Mouse (Mus musculus) large intestine, adult 2 months (tissue): ENCODE data around the gene Psma1. TPM values are rescaled to one million over a fixed set of nuclear protein-coding genes. Genes with fewer than 3 reads are reported as not detected.

Experiments
- DNase-seq: peaks from one replicate; pipeline ENCODE4 v3.0.0-alpha.2; 2012; ENCODE audit warnings: low read depth, low spot score
- WGBS: fragments of 180-500 bp; shearing (Covaris S2); methylation state at CpG from one replicate; pipeline ENCODE4 v1.1.7; 2018; 5-methylcytosine and 5-hydroxymethylcytosine counted together
- polyA plus RNA-seq: library from polyadenylated mRNA; depleted of rRNA; stranded (reverse); fragments of >200 nt; gene quantifications from 2 replicates; pipeline ENCODE4 v1.2.3, GENCODE M21; 2012; rRNA removed

Psma1 gene
- 114 and 135 TPM in 2 replicates for polyA plus RNA-seq

GRCm38 (mm10) chr7:114276005-114276752 is at the start of gene Psma1:
Gene Psma1, minus strand, starts transcription at chr7:114276118.
- DNase-seq = peak; percentile 95
- 1% methylated on average over 39 of the region's 39 CpGs for WGBS

DNA sequence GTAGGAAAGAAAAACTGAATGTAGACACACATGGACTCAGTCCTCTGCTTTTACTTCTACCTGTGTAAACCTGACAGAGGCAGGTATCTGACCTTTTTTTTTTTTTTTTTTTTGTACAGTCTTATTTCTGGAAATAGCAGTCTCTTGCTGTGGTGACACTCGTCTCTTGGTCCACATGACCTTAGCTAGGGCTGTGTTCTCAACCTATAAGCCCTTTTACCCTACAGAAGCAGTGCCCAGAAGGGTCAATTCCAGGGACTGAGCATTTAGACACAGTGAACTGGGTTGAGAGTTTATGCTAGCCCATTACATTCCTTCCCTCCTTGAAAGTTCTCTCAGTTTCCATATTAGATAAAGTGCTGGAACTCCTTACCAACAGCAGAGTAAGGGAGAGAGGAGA is 47.6 kb upstream of the Psma1 start:
- 33% methylated on average over 1 of the region's 1 CpGs for WGBS
- DNase-seq = no peak

DNA sequence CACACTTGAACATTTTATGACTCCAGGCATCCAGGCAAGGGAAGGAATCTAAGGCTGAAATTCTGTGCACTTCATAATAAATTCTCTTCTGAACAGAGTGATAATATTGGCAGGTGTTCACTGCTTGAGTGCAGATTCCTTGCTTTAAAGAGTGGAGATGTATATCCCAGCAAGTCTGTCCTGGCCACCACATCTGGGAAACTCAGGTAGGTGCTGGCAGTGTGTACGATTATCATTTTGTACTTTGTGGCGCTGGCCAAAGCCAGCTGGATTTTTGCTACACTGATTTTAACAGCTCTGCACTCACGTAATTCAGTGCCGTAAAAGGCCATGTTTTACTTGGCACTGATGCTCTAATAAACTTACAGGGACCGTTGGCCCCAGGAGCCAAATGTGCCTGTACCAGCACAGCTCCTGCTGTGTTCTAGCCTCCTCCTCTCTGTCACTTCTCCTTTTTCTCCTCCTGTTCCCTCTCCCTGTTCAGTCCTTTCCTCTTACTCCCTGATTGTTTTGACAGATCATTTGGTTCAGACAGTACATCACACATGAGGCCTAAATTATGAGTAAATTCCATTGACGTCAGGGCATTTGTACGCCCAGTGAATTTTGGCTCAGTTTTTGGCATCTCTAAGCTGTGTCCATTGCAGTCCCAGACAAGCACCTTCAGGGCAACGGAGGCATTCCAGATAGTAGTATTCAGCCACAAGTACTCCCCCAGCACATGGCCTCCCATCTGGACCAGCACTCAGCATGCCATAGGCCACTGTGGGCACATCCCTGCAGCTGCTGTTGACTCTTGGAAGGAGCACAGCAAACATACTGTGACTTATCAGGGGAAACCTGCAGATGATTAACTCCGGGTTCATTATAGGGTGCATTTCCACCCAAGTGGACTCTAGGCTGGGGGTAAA is 46.9 kb upstream of the Psma1 start:
- 16% methylated on average over 9 of the region's 9 CpGs for WGBS
- DNase-seq = peak; percentile 55

DNA sequence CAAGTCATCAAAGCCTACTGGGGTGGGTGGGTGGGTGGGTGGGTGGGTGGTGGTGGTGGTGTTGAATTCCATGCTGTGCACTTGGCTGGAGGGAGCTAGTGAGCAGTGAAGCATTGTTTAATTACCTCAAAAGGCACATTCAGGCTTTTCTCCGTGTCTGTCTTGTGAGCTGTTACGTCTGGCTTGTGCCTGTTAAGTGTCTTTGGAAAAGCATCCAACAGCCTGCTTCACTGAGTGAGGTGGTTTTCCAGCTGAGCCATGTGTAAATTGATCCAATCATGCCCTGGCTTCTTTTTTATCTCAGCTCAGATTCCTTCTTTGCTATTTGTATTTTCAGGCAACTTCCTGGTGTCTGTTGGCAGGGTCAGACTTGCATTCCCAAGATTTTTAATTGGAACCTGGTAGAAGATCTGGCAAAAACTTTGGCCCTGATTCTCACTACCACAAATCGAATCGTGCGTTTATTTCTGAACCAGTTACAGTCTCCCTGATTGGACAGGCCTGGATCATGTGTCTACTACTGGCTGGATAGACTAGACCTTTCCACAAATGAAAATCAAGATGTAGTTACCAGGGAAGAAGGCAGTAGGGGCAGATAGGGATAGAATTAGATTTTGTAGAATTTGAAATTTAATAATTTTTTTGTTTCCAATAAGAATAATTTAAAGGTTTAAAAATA is 45.9 kb upstream of the Psma1 start:
- WGBS = 18% methylated on average over 5 of the region's 5 CpGs
- no peak for DNase-seq

DNA sequence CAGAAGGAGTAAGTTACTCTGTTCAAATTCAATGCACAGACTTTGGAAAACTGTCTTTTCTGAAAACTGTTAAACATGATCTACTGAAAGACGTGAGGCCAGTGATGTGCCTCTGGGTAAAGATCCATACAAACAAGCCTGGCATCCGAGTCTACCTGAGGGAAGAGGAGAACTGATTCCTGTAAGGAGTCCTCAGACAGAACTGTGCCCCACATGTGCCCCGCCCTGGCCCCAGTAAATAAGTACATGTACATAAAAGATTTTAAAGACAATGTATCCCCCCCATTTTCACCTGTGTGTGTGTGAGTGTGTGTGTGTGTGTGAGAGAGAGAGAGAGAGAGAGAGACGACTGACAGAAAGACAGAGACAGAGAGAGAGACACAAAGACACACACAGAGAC is 42.0 kb upstream of the Psma1 start:
- 54% methylated on average over 4 of the region's 4 CpGs for WGBS
- no peak for DNase-seq

DNA sequence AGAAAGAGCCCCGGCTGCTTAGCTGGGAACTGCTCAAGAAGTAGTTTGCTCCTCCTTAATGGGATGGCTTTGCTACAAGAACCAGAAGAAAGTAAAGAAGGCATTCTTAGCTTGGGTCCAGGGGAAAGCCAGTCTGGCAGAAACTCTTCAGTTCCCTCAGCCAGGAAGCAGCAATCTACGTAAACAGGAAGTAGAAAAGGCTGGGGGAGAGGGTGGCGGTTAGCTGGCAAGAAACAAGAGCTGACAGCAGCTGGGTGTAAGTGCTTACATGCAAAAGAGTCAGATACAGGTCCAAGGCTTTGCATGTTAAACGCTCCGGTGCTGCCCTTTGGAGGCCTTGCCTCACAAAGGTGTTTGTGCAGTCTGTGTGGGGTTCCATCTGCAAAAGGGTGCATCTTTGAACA is 41.5 kb upstream of the Psma1 start:
- 25% methylated on average over 5 of the region's 5 CpGs for WGBS
- no peak for DNase-seq

- DNase-seq = no peak
- WGBS = 81% methylated on average over 5 of the region's 5 CpGs
These were observed 40.5 kb upstream of the Psma1 start for GRCm38 (mm10) chr7:114316361-114316871.

- no peak for DNase-seq
- 23% methylated on average over 5 of the region's 5 CpGs for WGBS
These were observed 35.3 kb upstream of the Psma1 start for GRCm38 (mm10) chr7:114311209-114311608.

GRCm38 (mm10) chr7:114309020-114309419 is 33.1 kb upstream of the Psma1 start:
- DNase-seq = no peak
- WGBS = 35% methylated on average over 4 of the region's 4 CpGs

- no peak for DNase-seq
- WGBS = 48% methylated on average over 4 of the region's 4 CpGs
These were observed 25.4 kb upstream of the Psma1 start for GRCm38 (mm10) chr7:114301293-114301782.

GRCm38 (mm10) chr7:114300782-114301181 is 24.9 kb upstream of the Psma1 start:
- DNase-seq = no peak
- WGBS = 89% methylated on average over 2 of the region's 2 CpGs

- no peak for DNase-seq
- 58% methylated on average over 4 of the region's 4 CpGs for WGBS
These were observed 23.3 kb upstream of the Psma1 start for GRCm38 (mm10) chr7:114299247-114299646.

DNA sequence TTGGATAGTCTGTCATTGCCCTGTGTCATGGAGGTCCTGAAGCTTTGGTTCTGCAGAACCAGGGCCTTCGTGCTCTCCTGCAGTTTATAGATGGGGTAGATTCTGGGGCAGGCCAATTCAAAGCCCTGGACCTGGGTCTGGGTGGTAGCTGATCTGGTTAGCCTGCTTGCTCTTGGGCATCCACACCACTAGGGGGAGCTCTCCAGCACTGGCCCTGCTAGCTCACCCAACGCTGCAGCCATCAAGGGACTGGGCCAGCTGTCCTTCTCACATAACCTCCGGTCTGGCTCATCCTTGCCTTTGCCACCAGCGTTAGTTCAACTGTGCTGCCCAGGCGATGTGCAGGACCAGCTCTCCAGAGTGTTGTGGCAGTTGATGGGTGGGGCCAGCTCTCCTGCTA is 18.8 kb upstream of the Psma1 start:
- DNase-seq = no peak
- 87% methylated on average over 5 of the region's 5 CpGs for WGBS

DNA sequence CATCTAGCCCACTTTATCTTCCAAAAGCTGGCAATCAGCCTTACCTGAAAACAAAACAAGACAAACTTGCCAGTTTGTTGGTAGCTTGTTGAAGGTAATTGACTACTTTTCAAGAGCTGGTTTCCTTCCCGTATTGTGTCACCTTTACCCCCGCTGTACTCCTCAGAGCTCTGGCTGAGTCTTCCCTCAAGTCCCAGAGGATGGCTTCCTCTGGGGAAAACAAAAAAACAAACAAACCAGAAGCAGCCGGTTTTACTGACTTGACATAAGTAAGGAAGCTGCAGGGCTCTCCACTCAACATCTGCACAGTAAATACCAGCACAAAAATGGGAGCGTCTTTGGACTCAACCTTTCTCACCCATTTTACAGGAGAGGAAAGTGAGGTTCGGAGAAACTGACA is 18.0 kb upstream of the Psma1 start:
- 70% methylated on average over 5 of the region's 5 CpGs for WGBS
- DNase-seq = no peak

- DNase-seq = no peak
- 12% methylated on average over 12 of the region's 12 CpGs for WGBS
These were observed 16.6 kb upstream of the Psma1 start for GRCm38 (mm10) chr7:114292501-114292971.

DNA sequence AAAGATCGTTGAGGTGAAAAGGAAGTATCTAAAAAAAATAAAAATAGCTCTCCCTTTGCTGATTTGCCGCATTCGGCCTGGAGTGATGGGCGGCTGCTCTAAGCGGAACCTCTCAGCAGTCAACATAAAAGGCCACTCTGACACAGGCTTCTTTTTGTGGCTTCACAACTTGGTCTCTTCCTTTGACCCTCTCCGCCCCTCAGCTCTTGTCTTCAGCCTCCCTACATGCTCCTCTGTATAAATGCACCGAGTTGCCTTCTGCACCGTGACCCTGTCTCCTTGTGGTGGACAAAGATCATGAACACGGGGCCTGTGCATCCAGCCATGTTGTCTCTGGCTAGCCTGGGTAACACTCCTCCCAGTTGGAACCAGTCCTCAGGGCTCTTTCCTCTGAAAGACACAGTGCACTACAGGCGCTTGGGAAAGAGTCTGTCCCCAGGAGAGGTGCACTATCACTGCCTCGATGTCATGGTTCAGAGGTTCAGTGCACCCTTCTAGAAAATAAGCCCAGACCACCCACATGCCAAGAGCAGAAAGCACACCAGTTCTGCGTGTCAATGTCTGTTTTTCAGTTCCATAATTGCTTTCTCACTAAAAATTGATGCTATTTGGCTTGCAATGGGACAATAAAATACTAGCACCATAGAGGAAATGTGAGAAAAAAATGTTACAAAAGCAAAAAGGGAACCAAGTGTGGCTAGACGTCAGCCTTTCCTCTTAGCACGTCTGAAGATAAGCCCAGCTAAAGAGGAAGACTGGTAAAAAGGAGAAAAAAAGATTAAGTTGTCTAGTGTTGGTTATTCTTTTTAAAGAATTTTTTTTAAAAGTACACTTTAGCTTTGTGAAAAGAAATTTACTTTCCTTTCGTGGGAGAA is 15.8 kb upstream of the Psma1 start:
- DNase-seq = no peak
- 64% methylated on average over 15 of the region's 15 CpGs for WGBS

DNA sequence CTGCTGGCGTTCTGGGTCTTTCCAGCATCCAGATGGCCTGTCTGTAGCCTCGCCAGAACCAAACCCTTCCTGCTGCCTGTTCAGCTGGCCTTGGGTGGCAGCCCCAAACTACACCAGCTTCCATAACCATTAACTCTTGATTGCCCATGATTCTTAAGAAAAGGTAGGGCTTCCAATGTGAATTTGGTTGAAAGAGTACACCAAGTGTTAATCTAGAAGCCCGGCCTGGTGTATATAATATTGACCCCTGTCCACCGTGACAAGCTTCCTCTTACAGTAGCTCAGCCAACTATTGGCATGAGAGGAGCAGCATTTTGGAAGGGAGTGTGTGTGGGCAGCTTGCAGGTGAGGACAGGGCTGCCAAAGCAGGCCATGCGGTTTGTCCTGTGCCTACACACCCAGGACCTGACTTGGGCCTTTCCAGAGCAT is 14.2 kb upstream of the Psma1 start:
- no peak for DNase-seq
- 65% methylated on average over 5 of the region's 5 CpGs for WGBS

DNA sequence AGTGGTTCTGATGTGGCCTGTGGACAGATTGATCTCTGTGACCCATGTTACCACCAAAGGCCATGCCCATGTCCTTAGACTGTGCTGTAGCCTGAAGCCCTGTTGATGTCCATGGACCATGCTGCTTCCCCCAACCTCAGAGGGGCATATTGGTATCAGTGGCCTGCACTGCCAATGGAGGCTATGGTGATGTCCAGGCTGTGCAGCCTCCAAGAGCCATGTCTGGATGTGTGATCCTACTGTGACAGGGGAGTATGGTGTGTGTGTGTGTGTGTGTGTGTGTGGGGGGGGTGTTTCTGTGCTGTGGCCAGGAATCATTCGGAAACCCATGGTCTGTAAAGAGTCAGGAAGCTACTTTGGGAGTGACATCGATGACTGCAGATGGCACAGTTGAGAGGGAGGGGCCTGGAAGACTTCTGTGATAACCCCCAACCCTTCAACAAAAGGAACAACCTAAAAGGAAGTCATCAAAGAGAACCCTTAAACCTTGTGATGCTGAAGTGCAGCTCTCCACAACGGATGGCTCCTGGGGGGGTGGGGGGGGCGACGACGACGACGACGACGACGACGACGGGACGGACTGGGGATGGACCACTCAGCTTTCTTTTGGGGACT is 8.5 kb upstream of the Psma1 start:
- 93% methylated on average over 14 of the region's 14 CpGs for WGBS
- no peak for DNase-seq
